Comparison of ENCODE assay signal across 9 mouse cellular contexts in genomic region chr11:95585281-95585680, GRCm38 (mm10). TPM values are rescaled to one million over a fixed set of nuclear protein-coding genes. Genes with fewer than 3 reads are reported as not detected.
DNase-seq lines count a peak whose midpoint lies in the region; ATAC-seq and TF ChIP-seq lines count a peak whose summit lies in the region.
"Had no signal": no experiment of that assay in that cellular context is flagged by ENCODE, and none has a peak within 500 bp of the region (broad histone marks: within the 10 kb centered on the region; RNA-seq: fewer than 3 reads in every experiment).

No protein-coding gene starts in this region.

- H3K4me1 ChIP-seq in embryonic facial prominence, embryonic 15.5 days, result peaks cover 74% of the 10 kb centered on the region
- no peaks in the 10 kb centered on the region for H3K4me1 ChIP-seq in intestine, postnatal 0 days (replicated peaks; ENCODE audit: control insufficient read depth, insufficient read depth, low read length)

- WGBS in embryonic facial prominence, embryonic 15.5 days, result 1% methylated on average over 24 of the region's 24 CpGs
- under 1% methylated on average over 24 of the region's 24 CpGs for WGBS in intestine, postnatal 0 days

- peak overlapping the region; percentile 51 for H3K4me3 ChIP-seq in embryonic facial prominence, embryonic 15.5 days (replicated peaks)
- H3K4me3 ChIP-seq in intestine, postnatal 0 days (ENCODE audit: low read depth, low read length), result peak overlapping the region; percentile 43
- no peak overlapping the region for H3K4me3 ChIP-seq in layer of hippocampus, adult 2 months
- H3K4me3 ChIP-seq: erythroblast, embryonic 14.5 days had no signal

- no peaks in the 10 kb centered on the region for H3K9me3 ChIP-seq in embryonic facial prominence, embryonic 15.5 days (replicated peaks)
- no peaks in the 10 kb centered on the region for H3K9me3 ChIP-seq in intestine, postnatal 0 days (ENCODE audit: control insufficient read depth)

- DNase-seq in gastrocnemius, postnatal 10 days, result peak; percentile 38
- DNase-seq in gastrocnemius, postnatal 4 days (ENCODE audit: low spot score in 2 of 2), result no peak
- DNase-seq in lung, postnatal 14 days, result peak; percentile 32
- DNase-seq in left cerebral cortex, adult 9 months (ENCODE audit: low spot score in 2 of 2), result no peak
- no peak for DNase-seq in layer of hippocampus, adult 2 months (ENCODE audit: low spot score in 2 of 2)
- DNase-seq in natural killer cell, adult 2 months (ENCODE audit: low spot score in 2 of 2), result no peak

- H3K27ac ChIP-seq in embryonic facial prominence, embryonic 15.5 days (replicated peaks), result no peak overlapping the region
- H3K27ac ChIP-seq in intestine, postnatal 0 days (ENCODE audit: low read depth, low read length), result no peak overlapping the region
- H3K27ac ChIP-seq in layer of hippocampus, adult 2 months, result no peak overlapping the region

- TF ChIP-seq CTCF in intestine, postnatal 0 days (IDR thresholded peaks at IDR 0.05; ENCODE audit: low read depth), result no peak
- no peak for TF ChIP-seq CTCF in layer of hippocampus, adult 2 months (conservative IDR thresholded peaks at IDR 0.05)

- H3K27me3 ChIP-seq in embryonic facial prominence, embryonic 15.5 days, result peaks cover 60% of the 10 kb centered on the region
- peaks cover 68% of the 10 kb centered on the region for H3K27me3 ChIP-seq in intestine, postnatal 0 days (replicated peaks; ENCODE audit: control insufficient read depth, insufficient read depth, low read length)

- 0 out of 2 replicates have a peak overlapping the region, but pooled peaks have one; percentile 9 for H3K9ac ChIP-seq in embryonic facial prominence, embryonic 15.5 days
- no peak overlapping the region for H3K9ac ChIP-seq in intestine, postnatal 0 days (ENCODE audit: low read depth, low read length)

- H3K4me2 ChIP-seq in embryonic facial prominence, embryonic 15.5 days (replicated peaks), result peak overlapping the region; percentile 88
- H3K4me2 ChIP-seq in intestine, postnatal 0 days (replicated peaks; ENCODE audit: low read depth), result peak overlapping the region; percentile 65

- H3K36me3 ChIP-seq in embryonic facial prominence, embryonic 15.5 days, result no peaks in the 10 kb centered on the region
- no peaks in the 10 kb centered on the region for H3K36me3 ChIP-seq in intestine, postnatal 0 days (ENCODE audit: control insufficient read depth, insufficient read depth)

- no peak for ATAC-seq in embryonic facial prominence, embryonic 15.5 days (ENCODE audit: insufficient number of reproducible peaks, low FRiP score, low TSS enrichment, low read depth)
- ATAC-seq in intestine, postnatal 0 days, result no peak

RNA-seq across cellular contexts. Expression of gene Ngfr, which starts 2.3 kb away (rescaled TPM):
- 1 to 10 TPM; 8.1 to 8.5 TPM for total RNA-seq in gastrocnemius, postnatal 10 days (2021)
- total RNA-seq in gastrocnemius, postnatal 4 days (2021), result 10 to 100 TPM; 24.2 to 25.0 TPM
- 48.1 and 48.8 TPM in 2 replicates for polyA plus RNA-seq in embryonic facial prominence, embryonic 15.5 days (2015; fragmentation: Nextera tagmentation; extraction: Ambion mirVana)
- polyA plus RNA-seq in intestine, postnatal 0 days (2015; fragmentation: Nextera tagmentation; extraction: Ambion mirVana), result 7.2 and 7.4 TPM in 2 replicates
- total RNA-seq in layer of hippocampus, adult 2 months (2021), result 1 to 10 TPM; 1.3 TPM

Comparison
In these comparisons a context has a peak if more than half of its experiments do, and no peak if none do; other contexts are left out.
1. DNase-seq: peak in gastrocnemius, postnatal 10 days (single experiment) and lung, postnatal 14 days (single experiment); none in gastrocnemius, postnatal 4 days (0 of 2), left cerebral cortex, adult 9 months (0 of 2), layer of hippocampus, adult 2 months (0 of 2) and natural killer cell, adult 2 months (0 of 2).